Comparison of ENCODE assay signal across 8 mouse cellular contexts in the genomic region with DNA sequence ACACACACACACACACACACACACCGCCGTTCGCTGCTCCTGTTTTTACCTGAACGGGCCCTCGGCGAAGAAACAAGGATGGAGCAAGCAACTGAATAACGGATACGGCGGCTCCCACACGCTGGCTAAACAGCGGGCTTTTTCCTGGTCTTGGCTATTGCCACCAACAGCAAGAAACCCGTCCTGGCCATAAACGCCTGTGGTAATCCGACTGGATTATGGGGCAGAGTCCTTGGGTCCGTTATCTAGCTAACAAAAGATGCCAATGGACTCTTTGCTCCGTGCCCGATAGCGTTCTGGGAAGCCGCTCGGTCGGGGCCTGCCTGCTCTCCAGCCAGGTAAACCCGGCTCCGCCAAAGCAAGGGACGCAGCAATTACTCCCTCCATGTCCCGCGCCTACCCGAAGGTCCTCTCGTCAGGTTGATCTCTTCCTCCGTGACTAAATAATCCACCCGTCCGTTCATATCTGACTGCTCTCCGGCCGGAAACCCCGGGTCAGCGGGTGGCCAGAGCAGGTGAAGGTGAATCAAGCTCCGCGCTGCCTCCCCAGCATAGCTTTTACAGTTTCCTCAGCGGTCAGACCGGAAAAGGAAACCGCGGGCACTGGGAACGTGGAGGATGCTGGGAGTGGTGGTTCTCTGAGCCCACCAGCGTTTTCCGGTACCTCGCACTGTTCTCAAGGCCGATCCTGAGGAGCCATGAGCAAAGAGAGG. TPM values are rescaled to one million over a fixed set of nuclear protein-coding genes. Genes with fewer than 3 reads are reported as not detected.
A peak's percentile ranks its signal among the peaks of the same experiment; 100 is the strongest.
DNase-seq lines count a peak whose midpoint lies in the region; ATAC-seq and TF ChIP-seq lines count a peak whose summit lies in the region.

A gene (minus strand): TSS at position 590 of the 713 bp plus-strand sequence.
A gene (minus strand): TSS at position 596 of the 713 bp plus-strand sequence.

- H3K4me2 ChIP-seq in forebrain, embryonic 16.5 days (ENCODE audit: low read length), result peak within 1 kb of the TSS; percentile 65
- peak within 1 kb of the TSS; percentile 73 for H3K4me2 ChIP-seq in lung, embryonic 14.5 days

- DNase-seq in G1E (ENCODE audit: low spot score), result peak; percentile 80
- peak; percentile 90 to 93 for DNase-seq in cerebellum, adult 18-20 months
- peak; percentile 79 to 81 for DNase-seq in heart, postnatal 36 days
- DNase-seq in layer of hippocampus, adult 2 months (ENCODE audit: low spot score in 2 of 2), result peak; percentile 86 to 91
- peak; percentile 92 for DNase-seq in lung, embryonic 14.5 days
- peak; percentile 86 for DNase-seq in thymus, adult 2 months

- H3K9ac ChIP-seq in forebrain, embryonic 16.5 days (replicated peaks; ENCODE audit: low read depth, low read length), result peak within 1 kb of the TSS; percentile 82
- peak within 1 kb of the TSS; percentile 81 for H3K9ac ChIP-seq in lung, embryonic 14.5 days

- under 1% methylated on average over 46 of the region's 46 CpGs for WGBS in forebrain, embryonic 16.5 days
- WGBS in lung, embryonic 14.5 days, result under 1% methylated on average over 46 of the region's 46 CpGs
- under 1% methylated on average over 46 of the region's 46 CpGs for WGBS in olfactory bulb, adult 2 months
- WGBS in thymus, adult 2 months, result under 1% methylated on average over 46 of the region's 46 CpGs

- peak within 1 kb of the TSS; percentile 77 for H3K4me3 ChIP-seq in G1E (ENCODE audit: low read depth, low read length)
- peak within 1 kb of the TSS; percentile 69 for H3K4me3 ChIP-seq in forebrain, embryonic 16.5 days (replicated peaks; ENCODE audit: low read length)
- peak within 1 kb of the TSS; percentile 96 for H3K4me3 ChIP-seq in layer of hippocampus, adult 2 months
- H3K4me3 ChIP-seq in lung, embryonic 14.5 days (ENCODE audit: low read depth, low read length), result peak within 1 kb of the TSS; percentile 81
- peak within 1 kb of the TSS; percentile 99 for H3K4me3 ChIP-seq in olfactory bulb, adult 2 months (ENCODE audit: insufficient read depth, low read depth, low read length)
- peak within 1 kb of the TSS; percentile 100 for H3K4me3 ChIP-seq in thymus, adult 2 months (ENCODE audit: control insufficient read depth, insufficient read depth, low read length)

- H3K36me3 ChIP-seq in G1E (replicated peaks), result peaks cover 11% of the 10 kb centered on the region
- no peaks in the 10 kb centered on the region for H3K36me3 ChIP-seq in forebrain, embryonic 16.5 days (ENCODE audit: control insufficient read depth, insufficient read depth)
- no peaks in the 10 kb centered on the region for H3K36me3 ChIP-seq in lung, embryonic 14.5 days (ENCODE audit: insufficient read depth)
- H3K36me3 ChIP-seq in thymus, adult 2 months (ENCODE audit: control insufficient read depth, insufficient read depth, low read length), result no peaks in the 10 kb centered on the region

- intact Hi-C loops in heart, postnatal 36 days (cut with DNase I), result loop anchor here (2.0 kb wide), 1 partner anchor 48 kb away; a partner anchor contains a TSS

- H3K4me1 ChIP-seq in G1E (ENCODE audit: insufficient read depth, low read depth, low read length), result peaks cover 27% of the 10 kb centered on the region
- peaks cover 10% of the 10 kb centered on the region for H3K4me1 ChIP-seq in forebrain, embryonic 16.5 days (replicated peaks; ENCODE audit: control insufficient read depth, insufficient read depth, low read length)
- H3K4me1 ChIP-seq in lung, embryonic 14.5 days (ENCODE audit: insufficient read depth), result no peaks in the 10 kb centered on the region; the same call in 1 of the 2 replicates
- 0 out of 2 replicates have a peak, but pooled peaks cover 3% of the 10 kb centered on the region for H3K4me1 ChIP-seq in olfactory bulb, adult 2 months (ENCODE audit: control insufficient read depth, insufficient read depth, low read length)
- H3K4me1 ChIP-seq in thymus, adult 2 months (replicated peaks; ENCODE audit: control insufficient read depth, insufficient read depth, low read length), result peaks cover 2% of the 10 kb centered on the region; the same call in 1 of the 2 replicates

- peak; percentile 56 for TF ChIP-seq POLR2A in olfactory bulb, adult 2 months (IDR thresholded peaks at IDR 0.05; ENCODE audit: insufficient read depth, low read depth, low read length)
- TF ChIP-seq POLR2A in thymus, adult 2 months (IDR thresholded peaks at IDR 0.05; ENCODE audit: control insufficient read depth, extremely low read depth, insufficient read depth, low read length, poor library complexity), result peak; percentile 56

- H3K9me3 ChIP-seq in G1E (replicated peaks), result no peaks in the 10 kb centered on the region
- no peaks in the 10 kb centered on the region for H3K9me3 ChIP-seq in forebrain, embryonic 16.5 days (ENCODE audit: control insufficient read depth, low read length)
- no peaks in the 10 kb centered on the region for H3K9me3 ChIP-seq in lung, embryonic 14.5 days (ENCODE audit: low read depth, low read length)

- H3K27me3 ChIP-seq in G1E (ENCODE audit: insufficient read depth, low read length), result no peaks in the 10 kb centered on the region
- no peaks in the 10 kb centered on the region for H3K27me3 ChIP-seq in forebrain, embryonic 16.5 days (replicated peaks; ENCODE audit: control insufficient read depth, insufficient read depth, low read length)
- H3K27me3 ChIP-seq in lung, embryonic 14.5 days (ENCODE audit: insufficient read depth, low read length), result no peaks in the 10 kb centered on the region
- no peaks in the 10 kb centered on the region for H3K27me3 ChIP-seq in thymus, adult 2 months (ENCODE audit: control insufficient read depth, insufficient read depth, low read length)

- TF ChIP-seq CTCF in G1E (IDR thresholded peaks at IDR 0.05; ENCODE audit: low read depth, low read length), result no peak
- TF ChIP-seq CTCF in layer of hippocampus, adult 2 months (conservative IDR thresholded peaks at IDR 0.05), result no peak
- TF ChIP-seq CTCF in lung, embryonic 14.5 days (IDR thresholded peaks at IDR 0.05; ENCODE audit: low read depth), result no peak
- TF ChIP-seq CTCF in olfactory bulb, adult 2 months (IDR thresholded peaks at IDR 0.05; ENCODE audit: insufficient read depth, low read depth, low read length), result no peak
- no peak for TF ChIP-seq CTCF in thymus, adult 2 months (IDR thresholded peaks at IDR 0.05; ENCODE audit: borderline replicate concordance, control insufficient read depth, extremely low read depth, insufficient read depth, low read length, poor library complexity)

- ATAC-seq in G1E (ENCODE audit: extremely low read depth, insufficient number of reproducible peaks, low FRiP score, poor library complexity, severe bottlenecking), result peak; percentile 93
- peak; percentile 99 for ATAC-seq in forebrain, embryonic 16.5 days
- ATAC-seq in lung, embryonic 14.5 days (ENCODE audit: insufficient read depth), result peak; percentile 98

- peak within 1 kb of the TSS; percentile 64 for H3K27ac ChIP-seq in forebrain, embryonic 16.5 days (ENCODE audit: low read length)
- peak within 1 kb of the TSS; percentile 87 for H3K27ac ChIP-seq in layer of hippocampus, adult 2 months
- peak within 1 kb of the TSS; percentile 61 for H3K27ac ChIP-seq in lung, embryonic 14.5 days (ENCODE audit: low read depth)
- peak within 1 kb of the TSS; percentile 61 for H3K27ac ChIP-seq in olfactory bulb, adult 2 months (ENCODE audit: insufficient read depth, low read depth, low read length)
- peak within 1 kb of the TSS; percentile 68 for H3K27ac ChIP-seq in thymus, adult 2 months (ENCODE audit: control insufficient read depth, insufficient read depth, low read length)

RNA-seq across cellular contexts. Expression of the first gene that starts in this region (rescaled TPM):
- total RNA-seq in G1E (2014; fragmentation: Nextera tagmentation) (30.3 and 44.0 TPM in 2 replicates), G1E (2017) (99.1 and 116 TPM in 2 replicates)
- 64.7 and 98.4 TPM in 2 replicates for polyA plus RNA-seq in G1E (2012)
- 27.5 and 30.4 TPM in 2 replicates for polyA plus RNA-seq in forebrain, embryonic 16.5 days (2015; fragmentation: Nextera tagmentation; extraction: Ambion mirVana)
- 10 to 100 TPM; 45.2 to 49.7 TPM for total RNA-seq in heart, postnatal 36 days (2021)
- total RNA-seq in layer of hippocampus, adult 2 months (2021), result 10 to 100 TPM; 37.3 to 40.0 TPM
- polyA plus RNA-seq in lung, embryonic 14.5 days (2014; fragmentation: Nextera tagmentation; extraction: Ambion mirVana), result 29.2 and 30.3 TPM in 2 replicates
- not detected in 2 replicates for polyA plus RNA-seq in olfactory bulb, adult 2 months (2012; ENCODE audit: insufficient read depth, insufficient read length, low replicate concordance, missing spikeins)
- polyA plus RNA-seq in thymus, adult 2 months (2012; rRNA removed), result 30.0 and 33.0 TPM in 2 replicates

RNA-seq across cellular contexts. Expression of the second gene that starts in this region (rescaled TPM):
- total RNA-seq in G1E (2014; fragmentation: Nextera tagmentation), result 80.0 and 81.6 TPM in 2 replicates
- total RNA-seq in G1E (2017), result 103 and 123 TPM in 2 replicates
- polyA plus RNA-seq in G1E (2012), result 3.5 and 5.3 TPM in 2 replicates
- 29.3 and 42.6 TPM in 2 replicates for polyA plus RNA-seq in forebrain, embryonic 16.5 days (2015; fragmentation: Nextera tagmentation; extraction: Ambion mirVana)
- total RNA-seq in heart, postnatal 36 days (2021), result 10 to 100 TPM; 45.5 to 47.8 TPM
- total RNA-seq in layer of hippocampus, adult 2 months (2021), result 10 to 100 TPM; 28.9 to 32.4 TPM
- 33.6 and 37.1 TPM in 2 replicates for polyA plus RNA-seq in lung, embryonic 14.5 days (2014; fragmentation: Nextera tagmentation; extraction: Ambion mirVana)
- not detected in 2 replicates for polyA plus RNA-seq in olfactory bulb, adult 2 months (2012; ENCODE audit: insufficient read depth, insufficient read length, low replicate concordance, missing spikeins)
- polyA plus RNA-seq in thymus, adult 2 months (2012; rRNA removed), result 43.2 and 50.9 TPM in 2 replicates

Comparison
In these comparisons a context has a peak if more than half of its experiments do, and no peak if none do; other contexts are left out.
1. Peak in every context shown above with its lines: DNase-seq, ATAC-seq, H3K4me3 ChIP-seq and H3K27ac ChIP-seq.
2. RNA of the first gene that starts in this region (polyA plus RNA-seq): 64.7 to 98.4 TPM in G1E, 30.0 to 33.0 TPM in thymus, adult 2 months, 29.2 to 30.3 TPM in lung, embryonic 14.5 days and 27.5 to 30.4 TPM in forebrain, embryonic 16.5 days; not detected in olfactory bulb, adult 2 months; every median in the first group is over 10 times any median in the second.